Mouse (Mus musculus): Measurements from ENCODE around the gene Cytl1. TPM values are rescaled to one million over a fixed set of nuclear protein-coding genes. Genes with fewer than 3 reads are reported as not detected.

Cytl1 gene
- 1.6 TPM for polyA plus RNA-seq (2014; fragmentation: Illumina TruSeq; extraction: RNeasy Lipid Tissue Mini Kit (QIAGEN cat#74804); ENCODE audit: low read depth, low replicate concordance)

DNA sequence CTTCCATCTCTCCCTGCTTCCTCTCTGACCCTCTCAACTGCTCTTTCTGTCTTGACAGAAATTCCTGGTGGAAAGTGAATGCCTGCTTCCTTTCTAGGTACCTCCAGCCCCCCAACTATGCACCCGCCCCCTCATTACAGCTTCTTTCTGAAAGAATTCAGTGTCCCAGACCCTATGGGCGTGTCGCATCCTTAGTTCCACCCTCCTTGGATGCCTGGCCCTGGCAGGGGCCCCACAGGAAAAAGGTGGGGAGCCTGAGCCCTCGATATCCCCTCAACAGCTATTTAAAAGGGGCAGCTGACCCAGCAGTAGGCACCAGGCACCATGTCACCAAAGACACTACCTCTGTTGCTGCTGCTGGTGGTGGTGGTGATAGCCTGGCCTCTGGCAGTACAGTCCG lies at the start of gene Cytl1:
Cytl1 (plus strand) TSS at position 296 of the 400 bp plus-strand sequence.

DNA sequence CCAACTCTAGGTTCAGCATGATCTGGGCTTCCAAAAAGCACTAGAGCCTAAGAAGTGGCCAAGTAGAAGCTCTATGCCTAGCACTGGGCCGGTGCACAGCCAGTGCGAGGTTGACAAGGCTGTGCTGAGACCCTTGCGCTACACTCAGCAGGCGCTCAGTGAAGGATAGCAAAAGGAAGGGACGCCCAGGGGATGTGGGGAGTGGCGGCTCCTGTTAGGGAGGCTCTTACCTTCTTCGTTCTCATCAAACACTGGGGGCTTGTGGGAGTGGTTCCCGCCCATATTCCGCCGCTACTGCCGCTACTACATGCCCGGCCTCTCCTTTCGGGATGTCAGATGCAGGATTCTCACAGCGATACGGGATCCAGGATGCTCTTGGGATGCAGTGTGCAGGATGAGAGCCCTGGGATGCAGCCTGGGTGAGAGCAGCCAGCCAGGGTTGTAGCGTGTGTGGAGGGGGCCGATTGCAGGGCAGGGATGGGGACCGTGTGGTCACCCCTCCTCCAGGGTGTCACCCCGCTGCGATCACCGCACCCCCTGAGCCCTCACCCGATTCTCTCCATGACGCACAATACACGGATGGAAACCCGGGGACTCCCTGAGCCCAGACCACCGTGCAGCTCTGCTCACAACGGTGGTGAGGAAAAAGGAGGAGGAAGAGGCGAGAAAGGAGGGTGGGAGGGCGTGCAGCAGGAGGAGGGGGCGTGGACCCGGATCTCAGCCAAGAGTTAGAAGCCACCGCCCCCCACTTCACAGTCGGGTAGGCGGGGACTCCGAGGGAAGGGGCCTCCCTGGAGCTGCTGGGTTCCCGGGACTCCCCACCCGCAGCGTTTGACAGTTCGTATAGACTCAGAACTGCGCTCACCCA lies 18.6 kb upstream of the Cytl1 start, which contains the start of gene Stk32b:
Stk32b (minus strand) TSS at position 667 of the 868 bp plus-strand sequence.

Other genes starting within 250 kb of the Cytl1 start
- 0.35 TPM for gene Stk32b, start 18.3 kb upstream of the Cytl1 start, polyA plus RNA-seq (2014; fragmentation: Illumina TruSeq; extraction: RNeasy Lipid Tissue Mini Kit (QIAGEN cat#74804); ENCODE audit: low read depth, low replicate concordance)
- gene Msx1, start 89.1 kb downstream of the Cytl1 start, polyA plus RNA-seq (2014; fragmentation: Illumina TruSeq; extraction: RNeasy Lipid Tissue Mini Kit (QIAGEN cat#74804); ENCODE audit: low read depth, low replicate concordance): 0.58 TPM